Mouse (Mus musculus): ENCODE data around the gene Lhfpl2.

Lhfpl2 gene

DNA sequence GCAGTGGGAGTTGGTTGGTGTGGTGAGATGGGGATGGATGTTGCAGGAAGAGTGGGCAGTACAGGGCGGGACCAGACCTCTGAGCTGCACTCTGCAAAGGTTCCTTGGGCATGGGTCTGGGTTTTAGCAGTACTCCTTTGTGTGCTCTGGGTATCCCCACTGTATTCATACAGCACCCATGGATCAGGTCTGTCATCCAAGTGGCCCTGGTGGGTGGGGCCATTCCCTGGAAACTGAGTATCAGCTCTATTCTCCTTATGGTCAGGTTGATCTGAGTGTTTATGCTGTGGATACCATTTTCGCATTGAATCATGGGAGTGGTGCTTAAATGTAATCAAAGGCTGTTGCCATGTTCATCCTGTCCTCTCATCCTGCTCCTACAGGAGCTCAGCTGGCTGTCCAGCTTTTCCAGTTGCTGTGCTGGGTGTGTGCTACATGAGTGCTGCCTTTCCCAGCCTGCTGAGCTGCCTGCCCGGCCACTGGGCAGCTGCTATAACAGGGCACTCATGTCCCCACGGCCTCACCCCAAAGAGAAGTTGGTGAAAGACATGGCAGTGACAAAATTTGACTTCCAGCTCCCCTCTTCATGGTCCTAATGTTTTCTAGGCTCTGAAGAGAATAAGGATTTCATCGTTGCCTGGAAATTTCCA is 9.2 kb downstream of the Lhfpl2 start:
- DNase-seq (ENCODE audit: low read depth, low spot score), result no peak

DNA sequence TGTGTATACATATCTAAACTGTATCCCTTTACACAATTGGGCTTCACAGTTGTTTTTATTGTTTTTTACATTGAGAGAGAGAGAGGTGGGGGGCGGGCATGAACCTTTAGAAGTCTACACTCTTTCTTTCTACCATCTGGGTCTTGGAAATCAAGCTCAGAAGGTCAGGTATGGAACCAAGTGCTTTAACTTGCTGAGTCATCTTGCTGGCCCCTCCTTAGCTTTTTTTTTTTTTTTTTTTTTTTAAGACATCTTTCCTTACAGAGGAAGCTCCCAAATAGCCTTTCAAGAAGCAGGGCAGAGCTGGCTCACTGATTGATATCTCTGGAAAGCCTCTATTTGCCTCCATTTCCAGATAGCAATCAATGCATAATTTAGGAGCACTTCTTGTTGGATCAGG is 10.7 kb downstream of the Lhfpl2 start:
- DNase-seq (ENCODE audit: low read depth, low spot score), result no peak

GRCm38 (mm10) chr13:94069421-94070307 is 12.1 kb downstream of the Lhfpl2 start:
- no peak for DNase-seq (ENCODE audit: low read depth, low spot score)

DNA sequence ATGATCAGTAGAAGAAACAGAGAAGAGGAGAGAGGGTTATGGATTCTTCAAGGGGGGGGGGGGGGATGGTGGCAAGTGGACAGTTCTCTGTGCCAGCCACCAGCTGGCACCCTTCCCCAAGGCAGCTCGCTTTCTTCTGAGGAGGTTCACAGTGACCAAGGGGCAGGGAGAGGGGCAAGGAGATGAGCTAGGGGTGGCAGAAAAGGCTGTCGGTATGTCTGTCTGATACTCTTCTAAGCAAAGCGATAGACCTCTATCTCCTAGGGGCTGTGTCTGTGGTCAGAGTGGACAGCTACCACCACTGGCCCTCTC is 12.7 kb downstream of the Lhfpl2 start:
- no peak for DNase-seq (ENCODE audit: low read depth, low spot score)

DNA sequence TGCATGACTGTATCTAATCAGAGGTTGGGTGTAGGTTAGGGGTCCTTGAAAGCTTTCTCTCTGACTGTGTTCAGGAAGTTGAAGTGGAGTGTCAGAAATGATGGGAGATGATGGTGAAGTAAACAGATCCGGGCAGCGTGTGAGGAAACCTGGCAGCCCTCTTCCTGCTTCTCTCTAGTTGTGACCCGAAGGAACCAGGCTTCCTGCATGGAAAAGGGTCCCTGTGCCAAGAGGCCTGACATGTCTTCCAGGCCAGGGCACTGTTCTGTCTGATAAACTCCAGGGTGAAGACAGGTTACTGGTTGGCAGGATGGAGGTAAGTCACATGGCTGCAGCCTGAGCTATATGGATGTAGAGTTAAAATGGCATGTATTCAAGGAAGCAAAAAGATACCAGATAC is 13.3 kb downstream of the Lhfpl2 start:
- no peak for DNase-seq (ENCODE audit: low read depth, low spot score)

GRCm38 (mm10) chr13:94073046-94073715 is 15.6 kb downstream of the Lhfpl2 start:
- no peak for DNase-seq (ENCODE audit: low read depth, low spot score)

DNA sequence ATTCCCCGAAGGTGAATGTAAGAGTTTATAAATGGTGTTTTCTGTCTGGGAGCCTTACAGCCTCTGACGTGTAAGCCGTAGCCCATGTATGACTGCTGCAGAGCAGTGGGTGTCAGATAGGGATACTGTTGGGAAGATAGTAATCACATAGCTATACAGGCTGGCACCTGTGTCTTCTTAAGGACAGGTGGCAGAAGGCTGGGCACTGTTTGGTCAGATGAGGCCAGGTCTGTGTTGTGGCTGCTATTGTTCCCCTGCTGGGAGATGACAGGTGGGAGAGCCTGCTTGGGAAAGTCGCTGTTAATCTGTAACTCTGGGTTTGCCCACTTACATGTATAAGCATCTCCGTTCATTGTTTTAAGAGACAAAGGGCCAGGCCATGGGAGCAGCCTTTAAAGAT is 16.1 kb downstream of the Lhfpl2 start:
- DNase-seq (ENCODE audit: low read depth, low spot score), result no peak

DNA sequence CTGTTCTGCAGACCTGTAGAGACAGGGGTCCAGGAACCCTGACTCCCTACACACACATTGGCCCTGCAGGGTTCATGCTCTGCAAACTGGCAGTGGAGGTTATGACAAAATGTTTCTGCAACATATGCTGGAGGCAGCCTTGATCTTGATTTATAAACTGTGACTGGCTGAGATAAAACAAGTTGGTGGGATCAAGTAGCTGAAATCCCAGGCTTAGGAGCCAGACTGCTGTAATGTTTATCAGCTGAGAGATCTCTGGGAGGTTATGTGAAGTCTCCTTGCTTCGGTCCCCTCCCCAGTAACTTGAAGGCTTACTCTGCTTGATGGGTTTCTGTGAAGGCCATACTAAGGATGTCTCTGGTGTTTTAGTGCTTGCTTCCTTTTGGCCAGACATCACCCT is 17.6 kb downstream of the Lhfpl2 start:
- DNase-seq (ENCODE audit: low read depth, low spot score), result no peak

DNA sequence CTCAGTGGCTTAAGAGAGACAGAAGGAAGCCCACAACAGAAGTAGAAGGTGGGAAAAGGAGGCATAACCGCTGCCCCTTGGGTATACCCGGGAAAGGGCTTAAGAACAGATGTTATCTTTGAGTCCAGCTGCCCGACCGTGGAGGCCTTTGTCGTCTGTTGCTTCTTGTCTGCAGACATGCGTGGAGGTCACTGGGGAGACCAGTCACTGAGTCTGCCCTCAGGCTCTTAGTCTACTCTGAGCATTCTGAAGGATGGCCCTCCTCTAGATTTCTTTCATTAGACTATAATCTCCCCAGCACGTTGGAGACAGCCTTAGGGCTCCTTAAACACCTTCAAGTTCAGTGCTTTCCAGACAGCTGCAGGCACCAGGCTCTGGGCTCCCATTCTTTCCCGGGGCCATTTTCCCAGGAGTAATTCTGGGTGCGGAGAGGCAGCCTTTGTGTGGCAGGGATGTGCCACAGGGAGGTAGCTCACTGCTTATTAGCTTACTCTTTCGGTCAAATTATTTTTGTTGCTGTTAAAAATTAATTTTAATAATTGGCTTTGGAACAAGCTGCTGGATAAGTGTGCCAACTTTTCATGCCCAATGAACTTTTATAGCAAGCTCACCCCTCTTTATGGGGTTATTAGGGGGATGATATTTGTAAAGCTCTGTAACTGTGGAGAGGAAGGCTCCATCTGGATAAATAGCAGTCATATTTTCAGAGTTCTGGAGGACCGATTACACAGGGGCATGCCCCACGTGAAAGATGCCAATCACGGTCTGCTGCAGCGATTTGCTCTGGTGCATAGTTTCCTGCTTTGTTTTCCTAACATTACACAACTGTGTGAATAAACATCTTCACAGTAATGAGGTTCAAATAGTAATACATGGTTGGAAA is 19.8 kb downstream of the Lhfpl2 start:
- DNase-seq (ENCODE audit: low read depth, low spot score), result no peak

GRCm38 (mm10) chr13:94083196-94083595 is 25.6 kb downstream of the Lhfpl2 start:
- DNase-seq (ENCODE audit: low read depth, low spot score), result no peak

DNA sequence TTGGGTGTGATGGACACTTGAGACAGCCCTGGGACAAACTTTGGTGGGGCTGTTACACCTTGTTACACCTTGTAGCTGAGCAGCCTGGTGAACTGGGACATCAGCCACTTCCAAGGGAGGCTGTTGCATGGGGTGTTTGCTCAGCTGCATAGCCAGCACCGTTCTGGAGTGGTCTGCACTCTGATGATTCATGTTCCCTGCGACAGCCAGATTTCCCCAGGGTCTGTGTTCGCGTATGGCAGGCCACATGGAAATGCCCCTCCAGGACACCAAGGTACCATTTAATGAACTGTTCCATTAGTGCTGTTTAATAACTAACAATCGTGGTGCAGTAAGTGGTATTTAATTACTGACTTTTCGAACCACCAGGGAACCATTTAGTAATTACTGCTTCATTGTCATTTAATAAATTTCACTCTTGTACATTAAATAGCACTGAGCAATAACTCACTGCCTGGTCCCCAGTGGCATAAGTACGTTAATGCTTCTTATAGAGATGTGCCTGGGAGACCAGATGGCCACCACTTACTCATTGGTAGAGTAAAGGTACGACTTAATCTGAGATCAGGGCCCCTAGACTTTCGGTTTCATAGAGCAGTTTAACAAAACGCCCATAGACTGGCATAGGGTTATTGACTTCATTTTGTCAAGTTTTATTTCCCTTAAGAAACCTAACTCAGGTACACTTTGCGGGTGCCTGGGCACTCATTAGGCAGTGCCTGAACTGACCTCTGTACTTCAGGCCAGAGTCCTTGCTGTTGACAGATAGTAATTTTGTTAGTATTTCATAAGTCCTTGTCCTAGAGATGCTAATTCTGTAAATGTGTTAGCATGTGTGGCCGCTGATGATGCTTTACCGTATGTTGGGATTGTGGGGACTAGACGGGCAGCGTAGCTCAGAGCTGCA is 26.9 kb downstream of the Lhfpl2 start:
- no peak for DNase-seq (ENCODE audit: low read depth, low spot score)

- DNase-seq (ENCODE audit: low read depth, low spot score), result no peak
Measured at GRCm38 (mm10) chr13:94086090-94086808, 28.7 kb downstream of the Lhfpl2 start.

DNA sequence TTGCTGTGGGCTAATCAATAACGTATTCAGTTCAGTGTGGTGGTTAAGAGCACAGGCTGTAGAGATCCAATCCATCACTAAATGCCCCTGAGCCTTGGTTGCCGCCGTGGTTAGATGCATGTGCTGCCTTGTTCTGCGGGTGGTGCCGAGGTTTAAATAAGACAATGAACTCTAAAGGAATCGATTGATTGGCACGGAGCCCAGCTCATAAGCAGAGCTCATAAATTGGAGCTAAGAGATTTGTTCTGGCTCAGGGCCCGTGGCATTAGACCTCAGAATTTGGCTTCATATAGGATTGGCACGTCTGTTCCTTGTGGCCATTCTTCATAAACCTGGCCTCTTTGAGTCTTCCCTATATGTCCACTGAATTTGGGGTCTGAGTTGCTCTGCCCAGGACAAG is 29.5 kb downstream of the Lhfpl2 start:
- DNase-seq (ENCODE audit: low read depth, low spot score), result no peak

DNA sequence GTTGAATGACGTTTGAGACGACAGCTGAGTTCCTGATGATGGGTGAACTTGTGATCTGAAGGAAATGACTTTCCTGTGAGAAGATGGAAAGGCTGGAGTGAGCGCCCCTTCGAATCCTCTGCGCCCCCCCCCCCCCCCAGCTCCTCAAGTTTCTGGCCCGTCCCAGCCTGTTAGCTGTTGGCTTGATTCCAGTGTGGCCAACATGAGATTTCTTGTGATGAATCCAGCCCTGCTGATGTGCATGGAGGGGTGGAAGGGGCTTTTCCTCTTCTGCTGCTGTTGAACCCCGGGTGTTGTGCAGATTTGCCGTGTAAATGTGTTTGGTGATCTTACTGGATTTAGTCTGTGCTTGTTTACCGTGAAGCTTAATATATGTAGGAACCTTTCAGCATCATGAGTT is 31.2 kb downstream of the Lhfpl2 start:
- DNase-seq (ENCODE audit: low read depth, low spot score), result no peak

DNA sequence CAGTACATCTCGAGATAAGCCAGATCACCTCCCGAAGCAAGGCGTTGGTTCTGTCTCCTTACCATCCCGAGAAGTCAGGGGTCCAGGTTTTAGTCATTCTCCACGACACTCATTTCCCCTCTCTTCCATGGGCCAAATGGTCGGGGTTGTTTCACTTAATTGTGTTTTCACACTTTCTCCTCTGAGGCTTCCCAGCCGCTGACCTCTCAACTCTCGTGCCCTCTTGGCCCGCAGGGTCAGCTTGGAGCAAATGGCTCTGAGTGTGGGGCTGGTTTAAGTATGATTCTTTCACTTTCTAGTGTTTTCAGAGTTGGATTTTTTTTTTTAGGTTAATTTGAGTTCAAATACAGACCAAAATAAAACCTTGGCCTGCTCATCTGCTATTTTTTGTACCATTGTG is 31.7 kb downstream of the Lhfpl2 start:
- no peak for DNase-seq (ENCODE audit: low read depth, low spot score)

DNA sequence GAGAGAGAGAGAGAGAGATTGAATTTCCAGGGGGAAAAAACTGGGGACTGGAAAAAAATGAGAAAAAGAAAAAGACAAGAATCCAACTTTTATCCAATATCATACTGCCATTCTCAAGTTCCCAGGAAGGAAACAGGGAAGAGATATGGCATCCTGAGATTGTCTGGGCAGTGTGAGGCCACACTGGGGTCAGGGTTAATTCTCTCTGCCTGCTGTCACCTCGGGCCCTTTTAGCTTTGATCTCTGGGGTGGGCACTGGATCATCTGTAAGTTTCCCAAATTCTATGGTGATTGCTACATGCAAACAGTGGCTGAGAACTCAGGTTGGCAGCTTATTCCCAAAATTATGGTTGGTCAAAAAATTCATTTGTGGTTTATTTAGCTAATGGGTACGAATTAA is 33.8 kb downstream of the Lhfpl2 start:
- DNase-seq (ENCODE audit: low read depth, low spot score), result no peak

GRCm38 (mm10) chr13:94094176-94094575 is 36.6 kb downstream of the Lhfpl2 start:
- no peak for DNase-seq (ENCODE audit: low read depth, low spot score)

DNA sequence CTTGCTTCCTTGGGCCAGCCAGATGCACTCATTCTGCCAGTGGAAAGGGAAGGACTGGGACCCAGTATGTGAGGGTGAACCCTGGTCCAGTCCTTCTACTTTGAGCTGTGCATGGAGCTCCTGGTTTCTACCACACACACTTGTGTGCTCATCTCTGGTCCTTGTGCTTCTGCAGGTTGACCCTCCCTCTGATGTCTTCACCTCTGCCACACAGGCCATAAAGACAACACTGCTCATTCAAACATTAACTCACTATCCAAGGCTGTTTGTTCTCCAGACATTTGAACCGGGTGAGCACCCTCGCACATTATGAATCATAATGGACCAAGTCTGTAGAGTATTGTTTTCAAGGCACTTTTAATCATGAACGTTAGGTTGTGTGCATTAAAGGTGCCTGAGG is 37.0 kb downstream of the Lhfpl2 start:
- no peak for DNase-seq (ENCODE audit: low read depth, low spot score)

- DNase-seq (ENCODE audit: low read depth, low spot score), result no peak
Measured at GRCm38 (mm10) chr13:94095202-94095601, 37.6 kb downstream of the Lhfpl2 start.

GRCm38 (mm10) chr13:94097667-94098066 is 40.1 kb downstream of the Lhfpl2 start:
- no peak for DNase-seq (ENCODE audit: low read depth, low spot score)

Data from CD4-positive, CD25-positive, alpha-beta regulatory T cell, adult 2 months (primary cell).